In the genomic region with DNA sequence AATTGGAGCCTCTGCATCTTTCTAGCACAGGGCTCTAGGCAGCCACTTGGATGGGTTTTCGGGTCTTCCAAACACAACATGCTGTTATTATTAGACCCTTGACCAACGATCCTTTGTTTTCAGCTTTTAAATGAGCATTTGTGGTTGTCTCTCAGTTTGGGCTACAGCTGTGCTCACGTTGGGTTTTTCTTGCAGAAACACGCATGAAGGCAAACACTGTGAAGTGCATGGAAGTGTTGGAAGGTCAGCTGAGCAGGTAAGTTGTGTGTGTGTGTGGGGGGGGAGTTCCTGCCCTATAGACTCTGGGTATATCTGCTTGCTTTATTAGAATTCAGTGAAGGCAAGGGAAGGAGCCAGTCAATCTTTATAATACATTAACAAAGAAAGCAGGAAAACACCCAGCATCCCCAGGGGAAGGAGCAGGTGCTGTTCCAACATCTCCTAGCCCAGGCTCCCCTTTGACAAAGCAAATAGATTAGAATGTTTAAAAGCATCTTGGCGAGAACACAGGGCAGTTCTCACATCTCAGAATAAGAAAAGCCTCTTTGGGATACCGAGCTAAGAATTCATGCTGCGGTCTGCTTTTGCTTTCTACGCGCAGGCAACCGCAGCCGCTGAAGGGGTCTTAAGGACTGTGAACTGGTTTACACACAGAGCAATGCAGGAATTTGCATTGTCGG, we compare ENCODE assay signal across 9 mouse cellular contexts.
DNase-seq lines count a peak whose midpoint lies in the region; ATAC-seq lines count a peak whose summit lies in the region.
"Had no signal": no experiment of that assay in that cellular context is flagged by ENCODE, and none has a peak within 500 bp of the region (broad histone marks: within the 10 kb centered on the region; RNA-seq: fewer than 3 reads in every experiment).

No protein-coding gene starts in this region.

- peak; percentile 63 for ATAC-seq in forebrain, embryonic 16.5 days
- no peak for ATAC-seq in limb, embryonic 15.5 days (ENCODE audit: insufficient number of reproducible peaks, low FRiP score, low TSS enrichment, low read depth)
- no peak for ATAC-seq in monocyte, adult 5-6 weeks (replicated peaks; ENCODE audit: insufficient number of reproducible peaks, low FRiP score, low TSS enrichment, poor library complexity, severe bottlenecking)

- peaks cover 19% of the 10 kb centered on the region for H3K4me1 ChIP-seq in forebrain, embryonic 16.5 days (replicated peaks; ENCODE audit: control insufficient read depth, insufficient read depth, low read length)
- H3K4me1 ChIP-seq in limb, embryonic 15.5 days: peaks cover 29% of the 10 kb centered on the region

- peak overlapping the region; percentile 93 for H3K27ac ChIP-seq in forebrain, embryonic 16.5 days (ENCODE audit: low read length)
- peak overlapping the region; percentile 58 for H3K27ac ChIP-seq in limb, embryonic 15.5 days

- no peaks in the 10 kb centered on the region for H3K27me3 ChIP-seq in forebrain, embryonic 16.5 days (replicated peaks; ENCODE audit: control insufficient read depth, insufficient read depth, low read length)
- peaks cover 22% of the 10 kb centered on the region for H3K27me3 ChIP-seq in limb, embryonic 15.5 days

- H3K9ac ChIP-seq in forebrain, embryonic 16.5 days (replicated peaks; ENCODE audit: low read depth, low read length): peak overlapping the region; percentile 51
- no peak overlapping the region for H3K9ac ChIP-seq in limb, embryonic 15.5 days

- DNase-seq in right cerebral cortex, postnatal 4 days: peak; percentile 36
- no peak for DNase-seq in right cerebral cortex, postnatal 14 days
- DNase-seq in lung, postnatal 25 days (ENCODE audit: low spot score): no peak
- no peak for DNase-seq in B cell, adult 2 months
- DNase-seq in thymus, adult 18-20 months: no peak
- DNase-seq: cerebellum, adult 11-12 months had no signal

- H3K36me3 ChIP-seq in forebrain, embryonic 16.5 days (ENCODE audit: control insufficient read depth, insufficient read depth): no peaks in the 10 kb centered on the region
- H3K36me3 ChIP-seq in limb, embryonic 15.5 days: no peaks in the 10 kb centered on the region

- H3K9me3 ChIP-seq in forebrain, embryonic 16.5 days (ENCODE audit: control insufficient read depth, low read length): peaks cover 2% of the 10 kb centered on the region; the same call in 1 of the 2 replicates
- no peaks in the 10 kb centered on the region for H3K9me3 ChIP-seq in limb, embryonic 15.5 days

- 8% methylated on average over 12 of the region's 12 CpGs for WGBS in forebrain, embryonic 16.5 days
- 22% methylated on average over 12 of the region's 12 CpGs for WGBS in limb, embryonic 15.5 days

- peak overlapping the region; percentile 46 for H3K4me2 ChIP-seq in forebrain, embryonic 16.5 days (ENCODE audit: low read length)
- peak overlapping the region; percentile 35 for H3K4me2 ChIP-seq in limb, embryonic 15.5 days

- H3K4me3 ChIP-seq in forebrain, embryonic 16.5 days (replicated peaks; ENCODE audit: low read length): peak overlapping the region; percentile 17
- no peak overlapping the region for H3K4me3 ChIP-seq in limb, embryonic 15.5 days
